Mouse (Mus musculus) kidney, adult 2 months (tissue): Measurements from ENCODE around the gene Lmbrd1.

Source experiments
- CTCF ChIP-seq: fragments of 200-500 bp; conservative IDR thresholded peaks from 2 replicates; pipeline ENCODE4 v1.5.1; 2011; ENCODE audit warnings: low read depth, mild to moderate bottlenecking, control low read depth, low read length, moderate library complexity, mixed read lengths; ENCODE audit not compliant: insufficient read depth, insufficient read length
- POLR2A ChIP-seq: fragments of 200-500 bp; IDR thresholded peaks from one replicate; pipeline ENCODE4 v1.6.1; 2011; ENCODE audit warnings: low read depth, low read length, control low read depth

DNA sequence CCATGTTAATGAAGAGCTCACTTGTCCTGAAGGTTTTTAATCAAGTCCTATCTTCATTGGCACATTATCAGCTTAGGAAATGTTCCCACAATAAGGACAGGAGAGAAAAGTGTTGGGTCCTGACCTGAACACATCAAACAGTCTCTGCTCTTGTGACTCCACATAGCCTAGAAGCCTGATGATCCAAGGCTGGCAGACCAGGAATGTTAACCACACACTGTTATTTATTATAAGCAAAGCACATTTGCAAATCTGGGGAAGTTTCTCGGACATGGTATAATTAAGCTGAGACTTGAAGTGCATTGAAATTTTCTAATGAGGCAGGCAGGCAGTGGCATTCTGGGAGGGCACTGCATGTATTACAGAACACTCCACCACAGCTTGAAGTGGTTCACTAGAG lies 41.8 kb downstream of the Lmbrd1 start:
- no peak for TF ChIP-seq POLR2A
- no peak for TF ChIP-seq CTCF
